Mouse (Mus musculus) heart, postnatal 10 days (tissue): ENCODE results near the gene Dpyd. TPM values are rescaled to one million over a fixed set of nuclear protein-coding genes. Genes with fewer than 3 reads are reported as not detected.

Experiments
- DNase-seq, 2 experiments: peaks; one replicate each; pipeline ENCODE4 v3.0.0; 2021
- intact Hi-C: fragments of 180-260 bp; cut with DNase I; formaldehyde crosslinking; loops from one replicate; pipeline ENCODE4 v1.15.1; 2025
- total RNA-seq, 2 experiments: library from RNA; stranded (reverse); gene quantifications; 2 replicates each; pipeline ENCODE4 v1.2.3; 2021

Dpyd gene
- total RNA-seq, 2 experiments from 2014 or later = 4.7 to 4.9 TPM

GRCm38 (mm10) chr3:119067221-119067620, 505.3 kb downstream of the Dpyd start:
- DNase-seq = no peak
- intact Hi-C loops = no loop called here

GRCm38 (mm10) chr3:119086618-119087017, 524.7 kb downstream of the Dpyd start:
- intact Hi-C loops = no loop called here
- DNase-seq = no peak

DNA sequence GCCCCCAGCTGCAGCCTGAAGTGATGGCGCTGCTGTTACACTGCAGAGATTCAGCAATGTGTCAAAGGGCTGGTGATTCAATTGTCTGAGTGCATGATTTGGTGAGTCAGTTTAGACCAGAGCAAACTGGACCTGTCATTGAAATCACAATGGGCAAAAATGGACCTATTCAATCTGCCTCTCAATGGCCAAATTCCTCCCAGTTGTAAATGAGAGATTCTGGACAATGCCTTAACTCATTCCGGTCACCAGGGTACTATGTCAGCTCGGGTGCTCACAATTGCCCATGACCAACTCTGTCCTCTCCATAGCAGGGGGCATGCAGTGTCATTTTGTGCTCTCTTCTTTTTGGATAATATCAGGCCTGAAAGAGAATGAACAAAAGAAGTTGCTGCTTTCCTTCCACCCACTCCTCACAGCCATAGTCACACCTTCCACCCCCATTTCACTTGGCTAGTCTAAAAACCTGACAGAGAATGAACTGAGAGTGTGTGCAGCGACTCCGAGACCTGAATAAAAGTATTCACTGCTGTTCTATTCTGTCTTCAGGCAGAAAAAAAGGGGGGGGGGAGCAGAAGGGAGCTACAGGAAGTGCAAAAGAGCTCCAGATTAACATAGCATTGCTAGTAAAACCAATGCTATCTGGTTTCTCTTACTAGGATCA, 533.4 kb downstream of the Dpyd start:
- DNase-seq = no peak
- intact Hi-C loops = no loop called here

GRCm38 (mm10) chr3:119126003-119126402, 564.1 kb downstream of the Dpyd start:
- no peak for DNase-seq
- intact Hi-C loops = no loop called here

DNA sequence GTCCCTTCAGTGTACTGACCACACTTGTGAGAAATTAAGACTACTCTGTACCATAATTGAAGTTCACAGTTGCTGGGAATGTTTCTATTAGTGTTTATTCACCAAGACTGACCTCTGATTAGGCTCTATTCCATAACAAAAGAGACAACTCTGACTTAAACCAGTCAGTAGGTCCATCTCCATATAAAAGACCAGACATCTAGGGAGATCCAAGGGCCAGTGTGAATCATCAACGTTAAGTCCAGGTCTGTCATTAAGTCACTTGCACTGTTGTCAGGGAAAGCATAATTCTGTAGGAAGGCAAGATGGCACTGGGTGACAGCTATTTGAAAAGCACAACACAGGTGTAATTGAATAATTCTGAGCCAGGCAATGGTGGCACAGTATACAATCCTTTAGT, 566.1 kb downstream of the Dpyd start:
- intact Hi-C loops = no loop called here
- DNase-seq = no peak

GRCm38 (mm10) chr3:119143034-119143433, 581.1 kb downstream of the Dpyd start:
- no peak for DNase-seq
- intact Hi-C loops = no loop called here

DNA sequence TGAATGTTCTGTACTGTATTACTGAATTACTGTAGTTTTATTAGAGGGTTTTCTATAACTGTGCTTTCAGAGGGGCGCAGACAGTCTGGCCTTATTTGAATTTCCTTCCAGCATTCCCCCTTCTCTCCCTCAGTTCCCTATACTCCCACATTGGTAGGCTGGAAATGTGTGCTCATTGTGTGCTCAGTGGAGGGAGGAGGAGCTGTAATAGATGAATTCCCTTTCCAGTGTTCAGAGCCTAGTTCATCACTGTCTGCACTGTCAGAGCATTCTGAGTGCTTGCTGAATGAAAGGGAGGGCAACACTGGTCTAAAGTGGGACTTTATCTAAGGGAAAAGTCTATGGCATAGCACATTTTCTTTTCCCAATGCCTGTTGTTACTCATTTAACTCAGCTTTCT, 582.9 kb downstream of the Dpyd start:
- no peak for DNase-seq
- intact Hi-C loops = no loop called here

DNA sequence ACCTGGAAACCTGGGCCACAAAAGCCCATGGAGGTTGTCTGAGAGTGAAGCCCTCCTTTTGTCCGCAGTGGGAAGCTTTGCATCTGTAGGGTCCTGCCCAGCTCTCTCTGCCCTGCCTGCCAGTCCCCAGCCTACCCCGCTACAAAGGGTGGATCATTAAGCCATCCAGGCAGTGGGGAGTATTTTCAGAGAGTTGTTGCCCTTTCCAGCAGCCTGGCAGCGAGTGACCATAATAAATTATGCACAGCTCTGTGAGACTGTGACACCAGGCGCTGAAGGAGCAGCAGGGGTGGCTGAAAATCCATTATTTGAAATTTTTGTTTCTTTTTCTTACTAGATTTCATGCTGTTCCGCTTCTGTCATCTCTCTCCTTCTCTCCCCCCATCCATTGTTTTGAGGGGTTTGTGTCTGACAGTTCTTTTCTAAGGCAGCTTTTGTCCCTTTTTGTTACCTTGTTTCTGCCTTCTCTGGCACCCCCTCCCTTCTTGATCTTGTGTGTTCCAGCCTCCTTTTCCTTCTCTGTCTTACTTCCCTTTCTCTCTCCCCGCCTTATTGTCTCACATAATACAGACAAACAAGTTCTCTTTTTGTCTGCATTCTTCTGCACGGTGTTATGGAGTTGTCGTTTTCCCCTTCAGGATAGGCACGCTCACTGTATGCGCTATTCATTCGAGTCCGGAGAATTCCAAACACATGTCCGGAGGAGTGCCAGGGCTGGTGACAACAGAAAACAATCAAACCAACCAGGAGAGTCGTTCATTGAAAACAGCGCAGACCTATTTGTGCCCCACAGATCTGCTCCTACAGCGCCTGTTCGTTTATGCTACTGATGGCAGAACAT, 592.9 kb downstream of the Dpyd start:
- intact Hi-C loops = no loop called here

GRCm38 (mm10) chr3:119158670-119159069, 596.7 kb downstream of the Dpyd start:
- intact Hi-C loops = no loop called here
- DNase-seq = no peak

More for the DNA sequence above, 592.9 kb downstream of the Dpyd start:
- no peak for DNase-seq

DNA sequence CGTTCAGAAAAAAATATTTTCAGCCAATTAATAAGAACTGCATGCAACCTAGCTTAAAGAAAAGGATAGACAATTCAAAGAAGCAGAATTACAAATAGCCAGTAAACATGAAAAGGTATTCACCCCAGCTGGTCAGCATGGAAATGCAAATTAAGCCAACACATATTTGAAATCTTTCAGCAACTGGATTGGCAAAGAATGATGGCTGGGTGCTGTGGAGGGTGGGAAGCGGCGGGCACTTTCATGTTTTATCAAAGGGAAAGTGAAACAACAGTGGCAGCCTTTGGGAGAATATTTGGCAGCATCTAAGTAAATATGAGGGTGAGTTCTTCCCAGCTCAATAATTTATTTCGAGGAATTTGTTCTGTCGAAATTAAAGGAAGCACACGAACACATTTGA, 603.8 kb downstream of the Dpyd start:
- intact Hi-C loops = no loop called here
- DNase-seq = no peak

DNA sequence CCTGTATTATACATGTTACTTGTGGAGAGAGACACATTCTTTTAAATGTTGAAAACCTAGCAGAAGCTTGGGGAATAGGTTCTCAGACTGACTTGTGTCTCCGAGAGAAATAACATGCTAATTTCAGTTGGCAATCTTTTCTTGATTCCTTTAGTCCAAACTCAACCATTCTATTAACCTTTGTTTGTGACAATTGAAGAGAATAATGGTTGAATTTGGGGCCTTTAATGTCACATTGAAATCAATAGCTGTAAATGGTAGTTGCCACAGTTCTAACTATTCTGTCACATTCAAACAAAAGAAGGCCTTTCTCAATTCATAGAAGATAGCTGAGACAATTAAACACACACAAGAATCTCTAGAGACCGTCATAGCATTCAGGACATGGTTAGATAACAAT, 606.2 kb downstream of the Dpyd start:
- intact Hi-C loops = no loop called here

GRCm38 (mm10) chr3:119168661-119169060, 606.7 kb downstream of the Dpyd start:
- DNase-seq = no peak
- intact Hi-C loops = no loop called here

More for the DNA sequence above, 606.2 kb downstream of the Dpyd start:
- no peak for DNase-seq

GRCm38 (mm10) chr3:119183261-119183660, 621.3 kb downstream of the Dpyd start:
- intact Hi-C loops = no loop called here

DNA sequence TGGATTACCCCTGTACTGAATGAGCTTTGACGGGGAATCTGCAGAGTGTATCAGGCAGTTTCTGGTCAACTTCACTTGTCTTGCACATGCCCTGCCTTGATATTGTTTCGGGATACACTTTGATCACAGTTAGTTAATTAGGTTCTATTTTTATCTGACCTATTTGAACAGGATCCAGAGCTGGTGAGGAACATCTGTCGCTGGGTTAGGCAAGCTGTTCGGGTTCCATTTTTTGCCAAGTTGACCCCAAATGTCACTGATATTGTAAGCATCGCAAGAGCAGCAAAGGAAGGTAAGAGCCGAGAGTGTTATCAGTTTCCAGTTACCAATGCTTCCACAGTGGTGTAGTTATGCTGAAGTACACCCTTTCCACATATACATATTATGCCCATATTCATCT, 632.1 kb downstream of the Dpyd start:
- no peak for DNase-seq
- intact Hi-C loops = no loop called here

More at GRCm38 (mm10) chr3:119183261-119183660, 621.3 kb downstream of the Dpyd start:
- DNase-seq = no peak

- DNase-seq = no peak
- intact Hi-C loops = no loop called here
Observed at GRCm38 (mm10) chr3:119195613-119196012, 633.7 kb downstream of the Dpyd start.

DNA sequence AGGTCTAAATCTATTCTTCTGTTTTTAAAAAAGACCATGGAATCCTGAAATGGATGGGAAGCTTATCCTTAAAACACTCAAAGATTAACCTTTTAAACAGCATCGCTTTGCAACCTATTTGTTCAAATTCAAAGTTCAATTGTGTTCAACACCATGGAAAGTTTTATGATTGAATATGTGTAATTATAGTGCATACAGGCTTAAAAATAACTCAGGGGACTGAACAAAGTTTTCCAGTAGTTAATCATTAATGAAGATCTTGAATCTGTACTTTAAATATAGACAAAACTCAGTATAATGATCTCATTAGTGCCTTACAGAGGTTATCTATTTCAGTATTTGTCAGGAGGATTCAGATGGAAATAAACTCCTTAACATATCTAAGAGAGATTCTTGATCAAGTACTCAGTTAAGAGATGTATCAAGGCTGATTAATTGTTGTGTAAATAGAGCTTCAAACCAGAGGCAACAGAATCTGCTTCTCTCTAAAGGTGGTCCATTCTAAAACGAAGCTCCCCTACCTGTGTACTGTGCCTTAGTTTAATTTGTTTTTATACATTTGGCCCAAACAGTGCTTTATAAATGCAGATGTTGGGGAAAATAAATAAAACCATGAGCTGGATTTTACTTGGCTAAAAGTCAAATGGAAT, 659.0 kb downstream of the Dpyd start:
- no peak for DNase-seq
- intact Hi-C loops = no loop called here

DNA sequence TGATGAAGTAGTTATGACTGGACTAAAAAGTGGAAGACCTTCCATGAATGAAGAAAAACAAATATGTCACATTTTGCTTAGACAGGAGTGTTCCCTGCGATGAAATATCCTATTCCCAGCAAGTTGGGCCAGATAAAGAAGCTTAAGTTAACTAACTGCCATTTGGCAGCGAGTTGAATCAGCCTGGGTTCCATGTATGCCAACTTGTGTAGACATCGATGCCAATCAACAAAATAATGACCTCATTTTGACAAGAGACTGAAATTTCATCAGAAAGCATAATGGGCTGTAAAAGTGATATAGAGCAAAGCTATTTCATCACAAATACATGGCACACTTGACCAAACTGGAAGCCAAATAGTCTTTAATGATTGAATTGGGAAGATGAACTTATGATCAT, 681.3 kb downstream of the Dpyd start:
- no peak for DNase-seq
- intact Hi-C loops = no loop called here

DNA sequence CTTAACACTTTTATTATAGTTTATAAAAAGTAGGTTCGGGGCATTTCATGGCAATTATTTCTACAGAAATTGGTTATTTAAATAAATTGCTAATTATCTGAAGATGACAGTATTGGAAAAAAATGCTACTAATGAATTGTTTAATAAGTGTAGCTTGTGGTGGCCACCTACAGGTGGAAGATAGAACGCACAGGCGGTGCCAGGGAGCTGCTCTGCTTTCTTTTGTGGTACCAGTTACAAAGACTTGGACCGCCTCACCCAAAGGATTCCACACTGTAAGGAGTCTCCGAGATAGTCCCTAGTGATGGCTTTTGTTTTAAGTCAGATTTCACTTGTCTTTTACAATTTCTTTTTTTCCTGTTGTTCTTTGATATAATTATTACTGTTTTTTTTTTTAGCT, 694.6 kb downstream of the Dpyd start:
- intact Hi-C loops = loop anchor here (5.0 kb wide), 1 partner anchor 829 kb away; no protein-coding TSS in a partner anchor
- no peak for DNase-seq

DNA sequence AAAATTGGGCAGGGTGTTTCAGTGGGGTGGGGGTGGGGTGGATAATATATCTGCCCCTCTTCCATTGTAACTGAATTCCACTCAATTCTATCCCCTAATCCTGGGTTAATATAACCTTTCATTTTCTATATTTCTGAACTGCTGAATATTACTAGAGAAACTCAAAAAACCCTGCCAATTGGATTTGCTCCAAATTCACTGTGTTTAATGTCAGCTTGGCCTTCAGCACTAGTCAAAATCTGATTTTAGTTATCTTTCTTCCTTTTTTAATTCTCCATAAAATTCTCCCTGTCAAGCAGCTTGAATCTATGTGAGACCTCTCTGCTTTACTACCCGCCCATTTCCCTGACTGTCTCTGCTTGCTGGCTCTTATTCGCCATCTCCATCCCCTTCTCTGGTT, 713.3 kb downstream of the Dpyd start:
- DNase-seq = no peak

GRCm38 (mm10) chr3:119280671-119281070, 718.7 kb downstream of the Dpyd start:
- no peak for DNase-seq
- intact Hi-C loops = no loop called here

More for the DNA sequence above, 713.3 kb downstream of the Dpyd start:
- intact Hi-C loops = no loop called here

DNA sequence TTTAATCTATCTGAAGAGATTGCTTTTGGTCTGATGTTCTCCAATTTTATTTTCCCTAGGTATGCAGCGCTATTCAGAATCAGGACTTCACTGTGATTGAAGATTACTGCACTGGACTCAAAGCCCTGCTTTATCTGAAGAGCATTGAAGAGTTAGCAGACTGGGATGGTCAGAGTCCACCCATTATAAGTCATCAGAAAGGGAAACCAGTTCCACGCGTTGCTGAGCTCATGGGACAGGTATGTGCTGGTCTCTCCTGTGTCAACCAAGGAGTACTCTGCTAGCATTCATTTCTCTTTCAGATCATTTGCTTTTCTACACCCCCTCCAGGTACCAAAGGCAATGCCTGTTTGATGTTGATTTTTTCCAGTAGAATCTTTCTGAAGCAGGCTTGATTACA, 752.8 kb downstream of the Dpyd start:
- intact Hi-C loops = no loop called here
- DNase-seq = no peak

DNA sequence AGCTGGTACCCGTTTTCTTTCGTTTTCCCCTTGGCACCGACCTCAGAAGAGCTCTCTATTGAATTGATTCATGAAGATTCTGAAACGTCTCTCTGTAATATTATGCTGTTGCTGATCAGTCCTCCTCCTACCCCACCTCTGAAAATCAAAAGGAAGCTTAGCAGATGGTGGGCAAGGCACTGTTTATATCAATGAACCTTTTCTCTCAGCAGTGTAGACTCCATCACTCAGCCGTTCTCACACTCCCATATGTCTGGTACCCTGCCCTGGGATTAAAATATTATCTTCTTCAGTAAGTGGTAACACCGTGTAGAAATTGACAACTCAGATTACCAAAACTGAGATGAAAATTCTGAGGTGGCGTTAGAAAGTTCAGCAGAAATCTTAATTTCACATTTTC, 767.1 kb downstream of the Dpyd start:
- intact Hi-C loops = no loop called here
- DNase-seq = no peak
